Mouse (Mus musculus) NIH3T3 (cell line): ENCODE results near the gene Card10.

Source experiments
- DNase-seq: peaks from one replicate; pipeline ENCODE4 v3.0.0-alpha.2; 2012; ENCODE audit warnings: low read depth

Gene Card10

GRCm38 (mm10) chr15:78801971-78802741, 686 bp downstream of the Card10 start:
- DNase-seq, result no peak

DNA sequence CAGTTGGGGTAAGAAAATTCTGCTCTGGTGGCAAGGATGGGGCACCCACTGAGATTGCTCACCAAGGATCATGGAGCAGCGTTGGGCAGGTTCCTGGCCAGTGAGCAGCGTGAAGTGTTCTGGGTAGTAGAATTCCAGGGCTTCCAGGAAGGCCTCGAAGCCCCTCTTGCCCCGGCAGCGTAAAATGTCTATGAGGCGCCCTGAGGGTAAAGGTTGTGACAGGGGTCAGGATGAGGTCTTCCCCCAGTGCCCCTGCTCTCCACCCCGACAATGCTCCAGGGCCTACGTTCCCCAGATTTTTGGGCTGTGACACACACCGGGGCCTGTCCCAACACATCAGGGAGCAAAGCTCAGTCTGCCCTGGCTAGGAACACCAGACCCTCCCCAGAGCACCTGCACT, 1.3 kb downstream of the Card10 start:
- no peak for DNase-seq

DNA sequence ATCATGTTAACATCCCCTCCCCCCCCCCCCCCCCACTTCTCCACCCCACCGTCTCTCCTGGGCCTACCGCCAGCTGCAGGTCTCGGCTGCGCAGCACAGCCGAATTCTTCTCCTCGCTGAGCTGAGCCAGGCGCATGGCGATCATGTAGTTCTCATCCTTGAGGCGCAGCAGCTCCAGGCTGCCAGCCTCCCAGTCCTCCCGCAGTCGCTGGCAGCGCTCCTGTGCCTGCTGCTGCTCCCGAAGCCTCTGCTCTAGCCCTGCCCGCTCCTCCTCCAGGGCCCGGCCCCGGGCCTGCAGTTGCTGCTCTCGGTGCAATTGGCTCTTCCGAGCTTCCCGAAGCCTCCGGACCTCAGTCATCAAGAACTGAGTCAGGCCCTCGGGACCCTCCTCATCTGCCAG, 3.8 kb downstream of the Card10 start:
- DNase-seq, result no peak

DNA sequence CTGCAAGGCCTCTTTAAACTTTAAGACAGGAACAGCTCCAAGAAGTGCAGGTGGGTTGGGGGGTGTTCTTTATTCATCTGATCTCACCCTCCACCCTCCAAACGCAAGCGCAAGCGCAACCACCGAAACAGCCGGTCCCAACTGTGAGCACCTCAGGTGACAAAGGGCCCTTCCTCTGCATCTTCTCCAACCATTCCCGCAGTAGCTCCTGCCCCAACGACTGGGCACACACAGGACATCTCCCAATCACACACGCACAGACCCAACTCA, 5.8 kb downstream of the Card10 start:
- DNase-seq, result no peak

DNA sequence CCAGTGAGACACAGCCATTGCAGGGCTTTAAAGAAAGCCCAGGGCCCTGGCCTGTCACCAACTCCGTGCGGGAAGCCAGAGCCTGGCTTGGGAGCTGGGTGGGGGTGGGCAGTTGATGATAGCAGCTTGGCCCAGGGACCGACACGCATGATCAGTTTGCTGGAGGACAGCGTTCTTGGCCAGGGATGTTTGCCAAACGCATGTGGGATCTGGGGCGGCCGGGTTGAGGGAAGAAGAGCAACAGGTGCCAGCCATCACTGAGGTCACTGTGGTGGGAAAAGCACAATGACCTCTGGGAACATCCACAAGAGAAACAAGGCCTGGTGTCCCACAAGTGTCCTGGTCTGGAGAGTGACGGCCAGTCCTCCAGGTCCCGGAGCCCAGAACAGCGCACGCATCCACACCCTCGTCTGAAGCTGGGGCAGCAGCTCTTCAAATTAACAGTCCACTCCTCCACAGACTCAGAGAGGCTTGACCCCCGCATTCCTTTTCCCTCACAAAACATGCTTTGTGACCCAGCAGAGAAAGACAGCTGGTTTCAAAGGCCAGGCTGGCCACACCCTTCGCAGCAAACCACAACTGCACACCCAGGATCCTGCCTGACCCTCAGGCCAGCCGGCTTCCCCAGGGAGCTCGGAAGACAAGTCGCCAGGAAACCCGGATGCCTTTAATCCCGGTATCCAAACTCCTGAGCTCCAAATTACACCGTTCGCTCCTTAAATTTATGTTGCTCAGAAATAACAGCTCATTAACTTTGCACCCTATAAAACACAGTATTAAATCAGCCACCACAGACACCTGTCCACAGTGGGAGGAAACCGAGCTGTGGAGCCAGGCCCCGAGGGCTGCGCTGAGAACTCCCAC, 6.4 kb downstream of the Card10 start:
- DNase-seq, result peak; percentile 31

DNA sequence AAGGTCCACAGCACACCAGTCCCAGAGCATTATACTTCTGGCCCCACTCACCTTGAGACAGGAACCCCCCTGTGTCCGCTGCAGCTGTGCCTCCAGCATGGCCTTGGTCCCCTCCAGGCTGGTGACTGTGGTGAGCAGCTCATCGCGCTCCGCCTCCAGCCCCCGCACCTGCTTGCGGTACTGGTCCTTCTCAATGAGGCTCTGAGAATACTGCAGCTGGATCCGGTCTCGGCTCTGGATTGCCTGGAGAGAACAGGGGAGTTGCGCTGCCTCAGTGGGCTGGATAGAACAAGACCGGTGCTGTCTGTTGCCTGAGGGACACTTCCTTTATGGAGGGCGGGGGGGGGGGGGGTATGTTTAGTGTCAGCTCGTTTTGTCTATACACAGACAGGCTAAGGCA, 11.9 kb downstream of the Card10 start:
- DNase-seq, result no peak

DNA sequence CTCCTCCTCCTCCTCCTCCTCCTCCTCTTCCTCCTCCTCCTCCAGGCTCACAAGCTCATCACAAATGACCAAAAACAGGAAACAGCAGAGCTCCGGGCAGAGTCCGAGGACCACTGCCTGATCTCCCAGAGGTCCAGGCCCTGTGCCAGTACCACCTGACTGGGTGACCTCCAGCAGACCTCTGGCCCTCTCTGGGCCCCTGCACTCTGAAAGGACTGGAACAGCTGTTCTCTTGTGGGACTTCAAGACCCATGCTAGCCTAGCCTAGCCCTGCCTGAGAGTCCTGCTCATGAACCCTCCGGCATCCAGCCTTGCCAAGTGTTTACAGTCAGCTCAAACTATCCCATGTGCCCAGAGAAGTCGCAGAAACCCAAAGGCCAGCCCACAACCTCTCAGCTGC, 12.4 kb downstream of the Card10 start:
- peak; percentile 38 for DNase-seq

DNA sequence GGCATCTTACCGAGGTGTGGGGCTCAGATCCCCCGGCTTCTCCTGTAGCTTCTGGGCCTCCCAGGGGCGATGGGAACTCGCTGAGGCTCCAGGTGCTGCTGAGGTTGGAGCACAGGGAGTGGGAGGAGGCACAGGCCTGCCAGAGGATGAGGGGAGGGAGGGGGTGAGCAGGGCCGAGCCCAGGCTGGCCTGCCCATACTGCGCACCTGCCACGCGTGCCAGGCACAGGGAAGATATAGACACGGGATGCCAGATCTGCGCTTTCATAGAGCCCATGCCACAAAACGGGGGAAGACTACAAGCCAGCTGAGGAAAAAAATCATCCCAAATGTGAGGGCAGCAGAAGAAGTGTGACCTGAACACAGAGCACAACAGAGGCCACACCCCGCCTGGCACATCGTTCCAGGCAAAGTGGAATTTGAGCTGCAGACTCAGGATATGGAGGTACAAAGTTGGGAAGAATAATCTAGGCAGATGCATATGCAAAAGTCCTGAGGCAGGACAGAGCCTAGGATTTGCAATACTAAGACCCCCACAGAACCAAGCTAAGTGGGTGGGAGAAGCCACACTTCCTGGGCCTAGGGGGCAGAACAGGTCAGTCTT, 13.0 kb downstream of the Card10 start:
- DNase-seq, result no peak

DNA sequence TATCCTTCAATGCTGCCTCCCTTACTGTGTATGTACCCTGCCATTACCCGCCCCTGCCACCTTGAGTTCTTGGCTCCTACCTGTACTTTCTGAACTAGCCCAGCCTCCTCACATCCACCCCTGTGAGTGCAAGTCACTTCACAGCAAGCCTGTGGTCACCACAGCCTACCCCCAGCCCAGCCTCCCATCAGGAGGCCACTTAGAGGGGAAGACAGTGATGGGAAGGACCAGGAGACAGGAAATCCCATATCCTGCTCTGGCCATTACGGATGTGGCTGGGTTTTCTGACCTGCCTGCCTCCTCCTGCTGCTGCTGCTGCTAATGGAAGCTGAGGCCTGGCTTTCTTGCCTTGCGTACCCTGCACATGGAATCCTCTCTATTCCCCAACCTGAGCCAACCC, 14.8 kb downstream of the Card10 start:
- no peak for DNase-seq

- no peak for DNase-seq
Observed at GRCm38 (mm10) chr15:78787287-78787856, 15.5 kb downstream of the Card10 start.

DNA sequence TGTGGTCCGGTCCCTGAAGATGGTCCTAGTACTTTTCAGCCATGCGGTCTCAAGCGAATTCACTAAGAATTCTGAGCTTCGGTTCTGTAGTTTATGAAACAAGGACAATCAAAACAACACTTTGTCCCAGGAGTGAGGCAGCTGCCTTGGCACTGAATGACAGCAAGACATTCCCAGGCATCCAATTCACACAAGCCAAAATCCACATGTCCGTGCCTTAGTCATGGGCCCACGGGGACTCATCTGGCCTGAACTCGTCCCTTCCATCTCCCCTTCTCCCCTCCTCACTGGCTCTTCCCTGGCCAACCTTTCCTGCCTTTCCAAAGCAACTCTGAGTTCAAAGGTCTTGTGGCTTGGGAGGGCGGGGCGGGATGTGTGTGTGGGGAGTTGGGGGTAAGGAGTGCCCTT, 16.4 kb downstream of the Card10 start:
- peak; percentile 53 for DNase-seq

- peak; percentile 55 for DNase-seq
Observed at GRCm38 (mm10) chr15:78785961-78786360, 16.9 kb downstream of the Card10 start.

GRCm38 (mm10) chr15:78785258-78785657, 17.6 kb downstream of the Card10 start:
- DNase-seq, result no peak

DNA sequence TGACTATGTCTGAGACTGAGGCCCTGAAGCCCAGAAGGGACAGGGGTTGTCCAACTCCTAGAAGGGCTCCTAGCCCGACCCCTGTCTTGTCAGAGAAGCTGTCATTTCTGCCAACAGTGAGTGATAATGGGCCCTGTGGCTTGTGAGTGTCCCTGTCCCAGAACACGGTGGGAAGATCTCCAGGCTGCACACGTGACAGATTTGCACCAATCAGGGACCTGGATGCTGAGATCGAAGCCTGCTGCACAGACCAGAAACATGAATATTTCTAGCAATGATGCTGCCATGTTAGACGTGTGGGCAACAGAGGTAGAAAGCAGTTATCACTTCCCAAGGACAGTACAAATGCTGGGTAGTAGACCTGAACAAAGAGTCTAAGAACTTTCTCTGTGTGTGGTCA, 18.3 kb downstream of the Card10 start:
- no peak for DNase-seq

GRCm38 (mm10) chr15:78782348-78783103, 20.3 kb downstream of the Card10 start:
- DNase-seq, result no peak

GRCm38 (mm10) chr15:78780908-78781307, 21.9 kb downstream of the Card10 start:
- DNase-seq, result no peak

GRCm38 (mm10) chr15:78780359-78780758, 22.5 kb downstream of the Card10 start:
- DNase-seq, result no peak

DNA sequence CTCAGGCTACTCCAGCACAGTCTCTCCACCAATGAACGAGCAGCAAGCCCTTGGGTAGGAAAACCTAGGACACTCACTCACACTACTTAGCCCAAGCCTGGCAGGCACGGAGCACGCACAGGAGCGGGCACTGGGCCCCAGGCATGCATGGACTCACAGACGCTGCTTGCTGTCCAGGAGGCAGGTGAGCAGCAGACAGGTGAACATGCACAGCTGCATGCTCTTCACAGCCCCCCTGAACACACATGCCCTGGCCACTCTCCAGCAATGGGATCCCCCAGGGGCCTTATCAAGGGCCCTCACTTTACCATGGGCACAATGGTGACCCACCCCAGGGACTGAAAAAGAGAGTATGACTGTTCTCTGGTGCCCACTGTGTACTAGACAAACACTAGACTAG, 23.2 kb downstream of the Card10 start:
- DNase-seq, result no peak

DNA sequence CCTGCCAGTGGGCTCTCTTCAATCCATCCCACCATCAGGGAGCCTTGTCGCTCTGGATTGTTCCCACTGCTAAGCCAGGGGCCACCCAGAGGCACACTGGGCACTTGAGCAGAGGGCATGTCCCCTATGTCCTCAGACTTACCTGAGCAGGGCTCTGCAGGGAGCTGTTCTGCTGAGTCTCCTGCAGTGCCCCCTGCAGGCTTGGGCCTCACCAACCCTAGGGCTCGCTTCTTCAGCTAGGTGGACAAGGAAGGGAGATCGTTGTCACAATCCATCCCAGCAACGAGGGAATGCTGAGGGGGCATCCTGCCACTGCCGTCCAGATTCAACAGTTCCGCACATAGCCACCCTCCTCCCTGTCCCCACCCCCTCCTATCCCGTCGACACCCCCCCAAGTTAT, 23.6 kb downstream of the Card10 start:
- no peak for DNase-seq

- peak; percentile 91 for DNase-seq
Observed at GRCm38 (mm10) chr15:78778077-78778870, 24.6 kb downstream of the Card10 start.

DNA sequence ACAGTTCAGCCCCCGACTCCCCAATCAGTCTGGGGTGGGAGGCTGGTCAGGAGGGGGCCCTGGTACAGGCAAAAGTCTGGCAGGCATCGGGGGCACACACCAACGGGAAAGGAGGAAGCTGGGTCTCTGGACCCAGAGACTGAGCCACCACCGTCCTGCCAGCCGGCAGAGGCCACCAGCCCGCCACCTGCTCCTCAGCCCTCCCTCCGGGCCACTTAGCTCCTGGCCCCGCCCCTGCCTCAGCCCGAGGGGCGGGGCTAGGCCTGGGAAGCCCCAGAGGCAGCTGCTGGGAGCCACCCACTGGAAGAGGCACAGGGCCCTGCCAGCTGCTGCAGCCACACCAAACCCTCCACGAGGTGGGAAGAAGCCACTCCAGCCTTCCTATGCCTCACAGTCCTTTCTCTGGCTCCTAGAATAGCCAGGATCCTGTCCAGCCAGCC, 29.5 kb downstream of the Card10 start, which contains the start of gene Mfng:
Gene Mfng, minus strand, starts transcription at position 186 of the 440 bp plus-strand sequence.
- peak; percentile 48 for DNase-seq
